Mouse (Mus musculus): ENCODE data around the gene Leap2.
"Not testable (repeated sequence)": the region's sequence is repeated elsewhere in the genome, so short reads cannot be mapped to it uniquely, and the experiment has no call there.

Gene Leap2

DNA sequence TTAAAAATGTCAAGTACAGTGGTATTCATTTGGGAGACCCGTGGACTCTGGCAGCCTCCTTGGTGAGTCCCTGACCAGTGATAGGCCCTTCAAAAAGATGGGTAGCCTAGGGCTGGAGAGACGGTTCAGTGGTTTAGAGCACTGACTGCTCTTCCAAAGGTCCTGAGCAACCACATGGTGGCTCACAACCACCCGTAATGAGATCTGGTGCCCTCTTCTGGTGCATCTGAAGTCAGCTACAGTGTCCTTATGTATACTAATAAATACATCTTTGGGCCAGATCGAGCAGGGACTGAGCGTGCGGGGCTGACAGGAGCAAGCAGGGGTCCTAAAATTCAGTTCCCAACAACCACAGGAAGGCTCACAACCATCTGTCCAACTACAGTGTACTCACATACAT, 20.9 kb upstream of the Leap2 start:
- in situ Hi-C loops (cut with MboI, MseI) = no loop called here

DNA sequence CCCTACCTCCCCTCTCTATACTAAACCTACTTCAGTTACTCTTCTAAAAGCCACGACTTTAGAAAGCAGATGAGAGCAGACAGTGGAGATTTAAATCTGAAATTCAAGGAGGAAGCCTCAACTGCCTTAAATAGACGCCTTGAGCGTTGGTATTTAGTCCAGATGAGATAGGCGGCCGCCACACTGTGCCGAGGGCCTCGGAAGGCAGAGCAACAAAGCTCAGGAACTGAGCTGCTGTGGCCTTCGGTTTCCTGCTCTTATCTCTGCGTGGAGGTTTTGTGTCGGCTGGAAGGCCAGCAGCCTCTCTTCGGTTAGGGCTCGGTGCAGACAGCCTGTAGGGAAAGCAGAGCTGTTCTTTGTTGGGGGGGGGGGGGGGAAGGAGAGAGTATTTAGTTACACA, 19.0 kb upstream of the Leap2 start:
- in situ Hi-C loops (cut with MboI, MseI) = no loop called here

DNA sequence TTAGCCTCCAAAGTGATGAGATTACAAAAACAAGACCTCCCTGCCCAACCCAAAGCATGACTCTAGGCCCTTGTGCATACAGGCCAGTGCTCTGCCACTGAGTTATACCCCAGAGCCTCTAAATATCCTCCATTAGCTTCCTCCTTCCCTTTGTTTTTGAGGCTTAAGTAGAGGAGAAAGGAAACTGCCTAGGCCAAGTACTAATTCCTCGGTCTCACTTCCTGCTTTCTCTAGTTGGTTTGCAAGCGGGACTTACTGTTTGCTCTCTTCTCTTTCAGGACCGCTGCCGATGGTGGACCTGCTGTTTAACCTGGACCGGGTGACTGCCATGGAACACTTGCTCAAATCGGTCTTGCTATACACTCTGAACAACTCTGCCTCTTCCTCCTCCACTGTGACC, 13.4 kb upstream of the Leap2 start:
- in situ Hi-C loops (cut with MboI, MseI) = no loop called here

DNA sequence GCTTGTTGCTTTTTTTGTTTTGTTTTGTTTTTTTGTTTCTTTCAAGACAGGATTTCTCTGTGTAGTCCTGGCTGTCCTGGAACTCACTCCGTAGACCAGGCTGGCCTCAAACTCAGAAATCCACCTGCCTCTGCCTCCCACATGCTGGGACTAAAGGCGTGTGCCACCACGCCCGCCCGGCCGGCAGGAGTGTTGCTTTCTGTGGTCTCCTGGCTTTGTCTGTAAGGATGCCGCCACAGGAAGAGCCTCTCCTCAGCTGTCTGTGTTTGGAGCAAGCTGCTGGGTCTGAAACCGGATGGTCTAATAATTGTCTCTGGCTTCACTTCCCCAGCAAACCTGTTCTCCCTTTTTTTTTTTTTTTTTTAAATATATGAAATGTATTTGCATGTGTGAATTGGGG, 12.5 kb upstream of the Leap2 start:
- in situ Hi-C loops (cut with MboI, MseI) = no loop called here

DNA sequence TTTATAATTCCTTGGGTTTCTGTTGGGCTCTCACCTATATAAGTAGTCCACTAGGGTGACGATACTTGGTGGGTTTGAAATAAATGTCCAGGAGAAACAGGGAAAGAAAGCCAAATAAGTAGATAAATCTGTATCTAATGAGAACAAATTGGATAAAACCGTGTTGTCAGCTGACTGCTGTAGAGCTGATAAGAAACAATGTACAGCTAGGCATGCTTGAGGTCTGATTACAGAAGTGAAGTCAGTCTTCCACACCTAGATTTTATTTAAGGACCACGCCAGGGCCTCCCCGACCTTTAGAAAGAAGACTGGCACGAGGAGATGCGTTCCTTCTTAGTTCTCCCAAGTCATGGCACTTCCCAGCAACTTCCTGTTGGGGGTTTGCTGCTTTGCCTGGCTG, 10.1 kb upstream of the Leap2 start:
- in situ Hi-C loops (cut with MboI, MseI) = no loop called here

DNA sequence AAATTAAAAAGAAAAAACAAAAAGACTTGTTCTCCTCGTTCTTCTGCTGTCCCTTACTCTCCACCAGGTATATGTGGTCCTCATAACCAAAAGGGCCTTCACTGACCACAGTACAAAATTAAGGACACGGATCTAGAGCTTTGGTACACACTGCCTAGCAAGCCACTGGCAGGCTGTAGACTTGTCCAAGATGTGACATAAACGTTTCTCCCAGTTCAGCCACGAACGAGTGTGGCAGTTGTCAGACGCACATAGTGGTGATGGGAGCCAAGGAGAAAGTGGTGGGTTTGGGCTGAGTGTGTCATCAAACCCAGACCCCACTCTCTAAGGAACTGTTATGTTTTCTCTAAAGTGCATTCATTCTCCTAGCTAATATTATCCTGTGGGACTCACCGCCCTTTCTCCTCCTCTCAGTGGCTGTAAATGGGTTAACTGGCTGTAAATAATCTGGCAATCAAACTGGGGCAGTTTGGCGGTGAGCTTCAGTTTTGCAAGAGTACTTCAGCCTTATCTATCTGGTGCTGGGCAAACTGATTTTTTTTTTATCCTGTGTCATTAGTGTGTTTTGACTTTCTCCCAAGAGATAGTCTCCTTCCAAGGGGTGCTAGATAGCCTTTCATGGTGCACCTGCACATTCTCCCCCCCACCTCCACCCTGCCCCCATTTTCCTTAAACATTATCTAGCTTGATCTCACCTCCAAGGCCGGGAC, 8.5 kb upstream of the Leap2 start:
- in situ Hi-C loops (cut with MboI, MseI) = no loop called here

DNA sequence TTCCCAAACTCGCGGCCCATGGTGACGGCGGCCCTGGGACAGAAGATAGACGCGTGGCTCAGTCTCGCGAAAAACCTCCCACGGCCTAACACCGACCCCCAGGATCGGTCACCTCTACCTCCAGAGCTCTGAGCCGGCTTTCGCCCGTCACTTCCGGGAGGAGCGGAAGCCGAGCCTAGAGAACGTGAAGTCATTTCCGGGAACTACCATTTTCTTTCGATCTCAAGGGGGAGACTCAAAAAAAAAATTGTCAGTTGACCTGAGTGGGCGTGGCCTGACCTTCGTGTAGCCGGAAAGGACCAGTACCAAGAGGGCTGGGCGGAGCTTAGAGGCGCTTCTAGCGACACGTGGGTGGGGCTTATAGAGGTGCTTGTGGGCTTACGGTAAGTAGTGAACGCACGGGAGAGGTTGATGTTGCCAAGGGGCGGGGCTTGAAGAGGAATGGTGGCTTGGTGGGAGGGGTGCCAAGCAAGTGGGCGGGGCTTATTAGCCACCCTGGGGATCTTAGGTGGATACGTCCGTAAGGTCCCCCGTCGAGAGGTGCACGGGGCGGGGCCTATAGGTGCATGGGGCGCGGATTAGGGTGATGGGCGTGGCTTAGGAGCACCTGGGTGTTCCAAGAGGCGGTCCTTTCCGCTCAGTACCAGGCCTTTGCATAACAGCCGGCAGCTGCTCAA, 7.8 kb upstream of the Leap2 start, which contains the start of the genes Uqcrq and Gdf9:
TSS of gene Uqcrq (minus strand) at position 162 of the 677 bp plus-strand sequence.
TSS of gene Gdf9 (plus strand) at position 354 of the 677 bp plus-strand sequence.
- in situ Hi-C loops (cut with MboI, MseI) = no loop called here

DNA sequence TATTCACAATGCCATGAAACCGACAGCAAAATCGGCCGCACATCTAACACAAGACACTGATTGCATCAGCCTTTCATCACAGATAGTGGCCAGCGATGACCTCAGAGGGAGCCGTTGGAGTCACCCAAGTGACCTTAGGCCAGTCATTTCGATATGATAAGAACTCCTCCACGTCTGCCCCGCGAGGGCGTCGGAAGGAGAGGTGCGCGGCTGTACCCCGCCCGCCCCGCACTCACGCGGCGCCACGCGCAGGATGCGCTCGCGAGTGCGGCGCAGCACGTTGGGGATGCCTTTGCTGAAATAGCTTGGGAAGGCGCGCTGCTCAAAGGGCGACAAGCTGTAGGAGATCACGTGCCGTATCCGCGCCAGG, 7.3 kb upstream of the Leap2 start:
- in situ Hi-C loops (cut with MboI, MseI) = no loop called here

DNA sequence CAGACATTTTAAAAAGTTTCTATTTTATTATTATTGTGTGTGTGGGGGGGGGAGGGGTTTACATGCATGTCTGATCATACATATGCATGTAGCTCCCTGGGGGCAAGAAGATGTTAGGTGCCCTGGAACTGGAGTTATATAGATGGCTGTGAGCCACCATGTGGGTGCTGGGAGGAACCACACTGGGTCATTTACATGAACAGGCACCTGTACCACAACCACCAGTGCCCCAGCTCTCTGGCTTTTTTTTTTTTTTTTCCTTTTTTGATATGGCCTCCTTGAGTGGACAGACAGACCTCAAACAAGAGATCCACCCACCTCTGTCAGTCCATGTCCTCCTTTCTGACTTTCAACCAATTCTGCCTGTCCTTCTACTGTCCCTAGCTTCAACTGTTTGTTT, 6.2 kb upstream of the Leap2 start:
- in situ Hi-C loops (cut with MboI, MseI) = no loop called here

DNA sequence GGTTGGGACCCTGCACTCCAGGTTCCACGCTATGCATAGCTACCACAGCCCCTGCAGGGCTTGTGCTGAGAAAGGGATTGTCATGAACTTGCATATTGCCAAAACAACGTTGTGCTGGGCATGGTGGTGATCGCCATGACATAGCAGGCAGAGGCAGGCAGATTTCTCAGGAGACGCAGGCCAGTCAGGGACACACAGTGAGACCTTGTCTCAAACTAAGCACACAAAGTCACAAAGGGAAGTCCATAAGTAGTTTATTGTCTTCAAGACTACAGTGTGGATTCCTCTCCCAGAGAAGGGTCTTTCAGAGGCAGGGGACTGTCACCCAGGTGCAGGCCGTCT, 5.7 kb upstream of the Leap2 start:
- in situ Hi-C loops (cut with MboI, MseI) = no loop called here

DNA sequence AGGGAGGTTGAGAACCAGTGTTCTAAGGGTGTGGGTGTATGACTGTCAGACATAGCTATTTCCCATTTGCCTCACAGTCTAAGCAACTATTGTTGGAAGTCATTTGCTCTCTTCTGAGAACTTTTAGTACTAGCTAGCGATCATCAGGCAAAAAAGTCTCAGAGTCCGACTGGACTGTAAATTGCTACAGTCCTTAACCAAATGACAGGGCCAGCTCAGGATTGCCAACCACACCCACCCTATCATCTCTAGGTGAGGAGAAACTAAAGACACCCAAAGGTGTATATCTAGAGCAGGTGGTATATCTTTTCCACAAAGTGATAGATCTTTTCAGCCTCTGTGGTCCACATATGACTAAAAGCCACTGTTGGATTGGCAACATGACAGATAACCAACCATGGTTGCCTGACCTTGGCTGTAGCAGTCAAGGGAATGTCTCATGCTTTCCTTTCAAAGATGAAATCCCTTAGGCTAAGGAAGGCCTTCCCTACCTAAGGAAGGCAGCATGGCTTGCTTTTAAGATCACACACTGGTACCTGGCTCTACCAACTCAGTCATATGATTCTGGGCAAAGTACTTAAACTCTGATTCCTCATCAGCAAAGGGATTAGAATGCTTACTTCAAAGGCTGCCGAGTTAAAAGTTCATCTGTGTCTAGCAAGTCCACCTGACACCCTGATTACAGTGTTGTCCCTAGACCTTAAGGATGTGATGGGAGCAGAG, 5.2 kb upstream of the Leap2 start:
- in situ Hi-C loops (cut with MboI, MseI) = no loop called here

DNA sequence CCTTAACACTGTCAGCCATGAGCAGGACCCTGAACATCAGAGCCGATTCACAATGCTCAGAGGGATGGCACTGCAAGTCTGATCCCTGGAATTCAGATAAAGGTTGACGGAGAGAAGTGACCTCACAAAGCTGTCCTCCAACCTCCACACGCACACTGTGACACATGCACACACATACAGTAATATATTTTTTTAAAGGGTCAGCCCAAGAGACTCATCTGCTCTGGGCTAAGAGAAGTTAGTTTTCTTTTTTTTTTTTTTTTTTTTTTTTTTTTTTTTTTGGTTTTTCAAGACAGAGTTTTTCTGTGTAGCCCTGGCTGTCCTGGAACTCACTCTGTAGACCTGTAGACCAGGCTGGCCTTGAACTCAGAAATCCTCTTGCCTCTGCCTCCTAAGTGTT, 3.9 kb upstream of the Leap2 start:
- in situ Hi-C loops (cut with MboI, MseI) = not testable (repeated sequence)

DNA sequence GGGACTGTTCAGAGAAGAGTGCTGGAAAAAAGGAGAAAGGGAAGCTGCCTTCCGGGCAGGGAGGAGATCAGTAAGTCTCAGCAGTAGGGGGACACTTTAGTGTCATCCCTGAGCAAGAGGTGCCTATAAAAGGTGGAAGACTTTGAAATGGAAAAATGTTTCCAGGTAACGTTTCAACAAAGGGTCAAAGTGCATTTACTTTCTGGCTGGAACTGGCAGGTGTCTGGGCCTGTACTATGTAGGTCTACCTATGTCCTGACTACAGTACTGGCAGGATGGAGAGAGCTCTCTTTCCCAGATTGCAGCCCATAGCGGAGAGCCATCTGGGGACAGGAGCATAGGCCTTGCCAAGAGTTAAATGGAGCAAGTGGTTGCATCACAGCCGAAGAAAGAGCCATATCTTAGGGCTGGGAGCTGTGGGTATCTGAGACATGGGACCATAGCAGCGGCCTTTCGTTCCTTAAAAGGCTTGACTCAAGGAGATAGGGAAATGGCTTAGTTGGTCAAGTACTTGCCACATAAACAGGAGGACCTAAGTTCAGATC, 2.8 kb upstream of the Leap2 start:
- in situ Hi-C loops (cut with MboI, MseI) = no loop called here

DNA sequence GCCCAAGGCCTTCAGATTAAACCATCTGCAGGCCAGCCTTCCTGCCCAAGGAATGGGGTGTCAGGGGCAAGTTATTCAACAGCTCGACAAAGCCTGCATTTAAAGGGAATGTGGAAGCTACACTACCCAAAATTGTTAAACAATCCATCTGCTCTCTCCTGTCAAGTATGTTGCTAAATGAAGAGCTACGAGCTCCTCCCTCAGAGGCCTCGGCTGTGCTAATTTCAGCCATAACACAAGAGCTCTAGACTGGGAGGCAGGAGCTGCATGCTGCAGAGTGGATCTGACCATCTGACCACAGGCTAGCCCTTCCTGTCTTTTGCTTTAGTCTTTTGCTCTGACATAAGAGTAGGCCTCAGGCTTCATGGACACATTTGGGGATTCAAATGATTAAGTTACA, 2.3 kb upstream of the Leap2 start:
- in situ Hi-C loops (cut with MboI, MseI) = no loop called here

DNA sequence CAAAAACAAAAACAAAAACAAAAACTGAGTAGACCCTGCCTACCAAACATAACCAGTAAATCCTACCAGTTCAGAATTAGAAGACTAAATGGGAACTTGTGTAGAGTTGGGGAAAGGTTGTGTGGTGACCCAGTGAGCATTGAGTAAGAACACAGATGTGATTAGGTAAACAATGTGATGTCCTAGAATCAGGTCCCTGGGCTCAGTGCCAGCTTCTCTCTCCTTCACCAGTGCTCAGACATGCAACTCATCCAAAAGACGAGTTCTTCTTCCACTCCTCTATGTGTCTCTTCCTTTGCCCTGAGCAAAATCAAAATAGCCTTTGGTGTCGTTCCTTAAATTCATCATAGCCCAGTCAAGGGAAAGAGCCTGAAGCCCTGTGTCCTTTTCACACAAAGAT, 1.9 kb upstream of the Leap2 start:
- in situ Hi-C loops (cut with MboI, MseI) = no loop called here

DNA sequence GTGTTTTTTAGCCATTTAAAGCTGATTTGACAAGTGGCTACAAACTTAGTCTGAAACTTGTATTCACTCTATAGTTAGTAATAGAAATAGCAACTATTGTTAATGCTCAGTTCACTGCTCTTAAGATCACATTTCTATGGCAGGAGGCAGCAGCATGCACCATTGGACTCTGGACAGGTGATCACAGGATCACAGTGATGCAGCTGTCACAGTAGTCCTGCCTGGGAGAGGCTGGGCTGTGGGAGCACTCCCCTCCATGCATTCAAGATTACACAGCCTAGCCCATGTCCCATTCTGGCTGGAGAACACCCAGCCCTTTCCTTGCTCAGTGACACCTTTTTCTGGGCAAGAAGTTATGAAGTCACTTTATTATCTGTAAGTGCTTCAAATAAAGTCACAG, 4.9 kb downstream of the Leap2 start:
- in situ Hi-C loops (cut with MboI, MseI) = no loop called here

DNA sequence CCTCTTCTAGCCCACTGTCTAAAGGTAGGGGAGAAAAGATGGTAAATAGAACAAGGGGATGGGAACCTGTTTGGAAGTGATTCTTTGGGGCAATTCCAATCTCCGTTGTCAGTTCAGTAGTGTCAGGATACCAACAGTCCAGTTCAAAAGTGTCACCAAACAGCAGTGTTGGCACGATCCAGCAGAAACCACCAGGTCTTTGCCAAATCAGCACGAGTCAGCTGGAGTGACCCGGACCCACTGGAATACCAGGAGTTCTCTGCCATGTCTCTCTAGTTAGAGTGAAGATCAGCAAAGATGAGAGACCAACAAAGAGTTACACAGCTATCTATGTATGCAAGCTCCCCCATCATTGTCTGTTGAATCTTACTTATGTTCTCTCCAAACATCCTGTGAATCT, 9.1 kb downstream of the Leap2 start:
- in situ Hi-C loops (cut with MboI, MseI) = loop anchor here in 1 of 2 experiments (5.0 kb wide), 1 partner anchor 127 kb away; no protein-coding TSS in a partner anchor

DNA sequence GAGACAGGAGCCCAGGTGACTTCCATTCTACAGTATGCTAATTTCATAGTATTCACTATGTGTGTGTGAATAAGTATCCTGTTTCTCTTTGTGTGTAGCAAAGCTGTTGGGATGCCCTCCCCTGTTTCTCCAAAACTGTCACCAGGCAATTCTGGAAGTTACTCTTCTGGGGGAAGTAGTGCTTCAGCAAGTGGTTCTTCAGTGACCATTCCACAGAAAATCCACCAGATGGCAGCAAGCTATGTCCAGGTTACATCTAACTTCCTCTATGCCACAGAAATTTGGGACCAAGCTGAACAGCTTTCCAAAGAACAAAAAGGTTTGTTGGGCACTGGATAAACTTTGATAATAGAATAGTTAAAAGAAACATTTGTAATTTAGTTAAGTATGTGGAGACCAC, 11.2 kb downstream of the Leap2 start:
- in situ Hi-C loops (cut with MboI, MseI) = loop anchor here in 1 of 2 experiments (5.0 kb wide), 1 partner anchor 124 kb away; no protein-coding TSS in a partner anchor

DNA sequence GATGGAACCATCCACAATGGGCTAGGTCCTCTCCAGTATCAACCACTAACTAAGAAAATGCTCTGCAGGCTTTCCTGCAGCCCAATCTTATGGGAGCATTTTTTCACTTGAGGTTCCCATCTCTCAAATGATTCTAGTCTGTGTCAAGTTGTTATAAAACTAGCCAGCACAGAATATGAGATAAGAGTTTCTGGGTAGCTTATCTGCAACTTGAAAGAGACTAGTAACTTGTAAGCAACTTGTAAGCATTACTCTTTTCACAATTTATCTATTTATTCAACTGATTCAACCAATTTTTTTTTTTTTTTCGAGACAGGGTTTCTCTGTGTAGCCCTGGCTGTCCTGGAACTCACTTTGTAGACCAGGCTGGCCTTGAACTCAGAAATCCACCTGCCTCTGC, 19.3 kb downstream of the Leap2 start:
- in situ Hi-C loops (cut with MboI, MseI) = loop anchor here (5.0 kb wide), 2 partner anchors 126 to 136 kb away; no protein-coding TSS in a partner anchor

DNA sequence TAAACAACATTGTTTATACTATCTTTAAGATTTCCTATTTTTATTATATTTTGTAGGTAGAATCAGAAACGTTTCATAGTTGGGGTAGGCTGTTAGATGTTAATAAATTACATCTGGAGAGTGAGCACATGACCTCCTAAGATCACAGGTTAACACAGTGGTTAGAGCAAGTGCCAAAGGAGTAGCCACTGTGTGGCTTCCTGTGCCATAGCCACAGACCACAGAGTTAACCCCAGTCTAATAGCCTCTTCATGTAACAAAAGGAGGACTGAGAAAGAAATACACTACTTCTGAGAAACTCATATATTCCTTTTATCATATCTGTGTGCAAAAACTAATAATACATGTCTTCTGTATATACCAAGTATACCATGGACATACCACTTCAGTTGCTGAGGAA, 29.1 kb downstream of the Leap2 start:
- in situ Hi-C loops (cut with MboI, MseI) = no loop called here

DNA sequence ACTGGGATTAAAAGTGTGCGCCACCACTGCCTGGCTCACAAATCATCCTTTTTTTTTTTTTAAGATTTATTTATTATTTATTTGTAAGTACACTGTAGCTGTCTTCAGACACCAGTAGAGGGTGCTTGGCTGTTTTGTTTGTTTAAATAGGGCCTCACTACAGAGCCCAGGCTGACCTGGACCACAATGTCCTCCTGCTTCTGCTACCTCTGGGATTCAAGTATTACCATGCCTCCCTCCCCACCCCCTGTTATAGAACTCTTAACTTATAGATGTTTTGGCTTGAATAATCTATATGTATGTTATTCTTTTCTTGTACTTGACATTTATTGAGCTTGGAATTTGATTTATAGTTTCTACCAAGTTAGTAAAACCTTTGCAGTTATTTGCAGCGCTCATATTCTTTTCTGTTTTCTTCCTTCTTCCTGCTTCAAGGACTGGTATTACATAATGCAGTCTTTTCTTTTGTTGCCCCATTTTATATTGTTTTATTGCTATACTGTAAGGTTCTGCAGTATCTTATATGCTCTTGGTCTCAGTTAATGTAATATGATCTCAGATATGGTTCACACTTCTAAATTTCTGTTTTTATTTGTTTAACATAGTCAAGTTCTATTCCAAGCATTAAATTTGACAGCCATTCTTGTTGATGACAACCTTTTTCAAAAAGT, 39.1 kb downstream of the Leap2 start:
- in situ Hi-C loops (cut with MboI, MseI) = loop anchor here in 1 of 2 experiments (10.0 kb wide), 1 partner anchor 969 kb away; no protein-coding TSS in a partner anchor

DNA sequence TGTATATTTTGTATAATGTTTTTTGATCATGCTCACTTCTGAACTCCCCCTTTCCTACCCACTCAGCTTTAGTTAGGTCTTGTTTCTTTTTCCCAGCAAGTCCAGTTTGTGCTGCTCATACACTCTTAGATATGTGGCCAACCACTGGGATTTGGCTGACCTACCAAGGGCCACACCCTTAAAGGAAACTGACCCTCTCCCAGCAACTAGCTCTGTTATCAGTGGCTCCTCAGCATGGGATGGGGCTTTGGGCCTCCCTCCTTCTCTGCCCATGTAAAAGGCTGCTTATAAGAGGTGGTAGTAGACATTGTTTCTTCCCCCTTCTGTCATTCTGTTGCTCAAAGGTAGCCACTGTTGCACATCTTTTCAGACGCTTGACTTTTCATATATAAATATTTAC, 44.1 kb downstream of the Leap2 start:
- in situ Hi-C loops (cut with MboI, MseI) = no loop called here
